Mouse (Mus musculus): ENCODE measurements around the gene Zmynd12. TPM values are rescaled to one million over a fixed set of nuclear protein-coding genes. Genes with fewer than 3 reads are reported as not detected.
A peak's percentile ranks its signal among the peaks of the same experiment; 100 is the strongest.

The Zmynd12 gene
- not detected for total RNA-seq (2021)

DNA sequence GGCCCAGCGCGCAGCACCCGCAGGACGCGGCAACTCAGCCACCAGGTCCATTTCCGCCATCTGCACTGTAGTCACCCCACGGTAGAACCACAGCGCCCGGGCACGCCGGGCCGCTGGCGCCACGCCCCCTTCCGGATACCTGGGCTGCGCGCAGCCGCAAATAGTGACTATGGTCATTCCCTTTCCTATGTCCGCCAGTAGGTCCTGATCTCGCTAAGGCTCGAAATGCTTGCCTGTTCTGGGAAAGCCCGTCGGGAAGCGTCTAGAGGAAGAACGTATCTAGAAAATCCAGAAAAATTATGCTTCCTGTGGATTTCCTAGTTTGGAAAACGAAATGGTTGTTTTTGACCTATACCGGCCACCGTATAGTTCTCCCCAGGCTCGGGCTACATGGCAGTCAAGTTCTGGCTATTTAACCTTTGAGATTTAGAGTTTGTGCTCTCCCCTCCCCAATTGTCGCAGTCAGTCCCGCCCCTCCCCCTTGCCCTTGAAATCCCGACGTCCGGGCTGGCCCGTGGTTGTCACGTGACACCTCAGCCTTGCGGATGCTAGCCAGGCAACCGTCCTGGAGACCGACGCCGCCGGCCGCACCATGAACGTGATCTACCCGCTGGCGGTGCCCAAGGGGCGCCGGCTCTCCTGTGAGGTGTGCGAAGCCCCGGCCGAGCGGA lies at the start of gene Zmynd12, which contains the start of gene Ppcs:
TSS of gene Zmynd12 (plus strand) at position 521 of the 671 bp plus-strand sequence.
TSS of gene Ppcs (minus strand) at position 127 of the 671 bp plus-strand sequence.
- DNase-seq (ENCODE audit: extremely low spot score in 1 of 2, low spot score in 2 of 2) = peak; percentile 83 to 94
- intact Hi-C loops (cut with DNase I) = loop anchor here (5.0 kb wide), 1 partner anchor 40 kb away; no protein-coding TSS in a partner anchor

DNA sequence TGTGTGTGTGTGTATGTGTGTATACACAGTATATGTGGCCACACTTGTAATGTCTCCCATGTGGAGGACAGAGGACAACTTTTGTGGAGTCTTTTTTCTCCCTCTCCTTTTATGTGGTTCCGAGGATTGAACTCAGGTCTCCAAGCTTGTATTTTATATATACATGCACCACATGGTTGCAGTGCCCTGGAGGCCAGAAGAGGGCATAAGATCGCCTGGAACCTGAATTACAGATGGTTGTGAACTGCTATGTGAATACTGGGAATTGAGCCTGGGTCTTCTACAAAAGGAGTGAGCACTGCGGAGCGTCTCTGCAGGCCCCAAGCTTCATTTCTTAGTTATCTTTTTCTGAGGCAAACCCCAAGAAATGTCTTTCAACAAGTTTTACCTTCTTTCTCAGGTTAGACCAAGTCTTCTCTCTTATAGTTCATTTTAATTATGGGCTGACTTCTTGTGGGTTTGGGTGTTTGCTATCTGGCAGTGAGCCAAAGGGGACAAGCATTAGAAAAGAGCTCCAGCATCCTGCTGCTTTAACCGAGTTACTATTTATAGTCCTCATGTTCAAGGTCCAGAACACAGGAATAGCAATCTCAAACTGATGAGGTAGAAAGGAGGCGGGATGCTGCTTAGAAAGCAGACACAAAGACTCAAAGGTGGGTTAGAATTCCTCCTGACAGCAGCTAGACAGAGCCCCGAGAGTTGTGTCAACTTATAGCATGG lies 41.0 kb upstream of the Zmynd12 start:
- DNase-seq (ENCODE audit: extremely low spot score in 1 of 2, low spot score in 2 of 2) = no peak
- intact Hi-C loops (cut with DNase I) = no loop called here

DNA sequence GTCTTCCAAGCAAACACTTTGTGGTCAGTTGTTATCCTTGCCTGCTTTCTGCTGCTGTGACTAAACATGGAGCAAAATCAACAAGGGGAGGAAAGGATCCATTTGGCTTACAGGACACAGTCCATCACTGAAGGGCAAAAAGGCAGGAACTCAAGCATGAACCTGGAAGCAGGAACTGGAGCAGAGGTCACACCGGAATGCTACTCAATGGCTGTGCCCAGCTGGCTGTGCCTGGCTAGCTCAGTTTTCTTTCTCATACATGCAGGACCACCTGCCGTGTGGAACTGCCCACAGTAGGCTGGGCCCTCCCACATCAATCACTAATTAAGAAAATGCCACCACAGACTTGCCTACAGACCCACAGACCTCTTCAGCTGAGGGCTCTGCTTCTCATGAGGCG lies 33.4 kb upstream of the Zmynd12 start:
- intact Hi-C loops (cut with DNase I) = no loop called here
- no peak for DNase-seq (ENCODE audit: extremely low spot score in 1 of 2, low spot score in 2 of 2)

DNA sequence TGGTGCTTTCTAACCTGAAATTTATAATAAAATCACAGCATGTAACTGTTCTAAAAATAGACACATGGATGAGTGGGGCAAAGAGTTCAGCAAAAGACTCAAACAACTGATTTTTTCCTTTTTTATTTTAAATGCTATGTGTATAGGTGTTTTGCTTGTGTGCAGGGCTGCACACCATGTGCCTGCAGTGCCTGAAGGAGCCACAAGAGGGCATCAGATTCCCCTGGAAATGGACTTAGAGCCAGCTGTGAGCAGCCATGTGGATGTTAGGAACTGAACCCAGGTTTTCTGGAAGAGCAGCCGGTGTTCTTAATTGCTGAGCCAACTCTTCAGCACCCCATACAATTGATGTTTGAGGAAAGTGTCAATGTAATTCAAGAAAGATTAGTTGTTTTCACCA lies 32.2 kb upstream of the Zmynd12 start:
- intact Hi-C loops (cut with DNase I) = no loop called here
- no peak for DNase-seq (ENCODE audit: extremely low spot score in 1 of 2, low spot score in 2 of 2)

DNA sequence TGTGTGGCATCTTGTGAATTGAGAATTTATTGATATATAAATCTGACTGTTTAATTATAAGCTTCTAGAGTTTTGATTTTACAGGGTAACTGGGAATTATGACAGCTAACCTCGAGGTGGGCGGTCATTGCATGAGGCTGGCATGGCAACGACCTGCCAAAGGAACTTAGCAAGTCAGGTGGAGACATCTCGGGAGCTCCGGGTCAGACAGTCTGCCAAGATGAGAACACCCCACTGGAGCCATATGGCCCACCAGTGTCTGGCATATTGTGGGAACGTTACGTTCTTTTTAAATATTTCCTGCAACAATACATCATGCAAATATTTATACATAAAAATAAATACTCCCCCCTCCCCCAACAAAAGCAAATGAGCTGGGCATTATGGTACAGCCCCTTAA lies 23.9 kb upstream of the Zmynd12 start:
- intact Hi-C loops (cut with DNase I) = no loop called here
- no peak for DNase-seq (ENCODE audit: extremely low spot score in 1 of 2, low spot score in 2 of 2)

DNA sequence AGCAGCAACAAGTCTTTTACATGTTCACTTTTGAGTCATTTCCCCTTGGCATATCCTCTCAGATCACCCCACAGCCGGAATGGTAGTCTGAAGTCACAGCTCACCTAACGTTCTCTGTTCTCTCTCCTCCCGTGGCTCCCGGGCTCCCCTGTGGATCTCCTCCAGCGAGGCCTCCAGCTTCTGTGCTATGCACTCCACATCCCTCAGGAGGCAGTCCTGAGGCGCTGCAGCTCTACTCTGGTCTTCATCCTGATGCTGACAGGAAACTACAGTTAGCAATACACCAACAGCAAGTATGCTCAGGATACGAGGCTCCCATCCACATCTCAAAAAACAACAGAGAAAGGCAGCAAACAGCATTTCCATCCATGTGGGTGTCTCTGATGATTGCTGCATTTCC lies 21.7 kb upstream of the Zmynd12 start:
- intact Hi-C loops (cut with DNase I) = no loop called here
- DNase-seq (ENCODE audit: extremely low spot score in 1 of 2, low spot score in 2 of 2) = no peak

DNA sequence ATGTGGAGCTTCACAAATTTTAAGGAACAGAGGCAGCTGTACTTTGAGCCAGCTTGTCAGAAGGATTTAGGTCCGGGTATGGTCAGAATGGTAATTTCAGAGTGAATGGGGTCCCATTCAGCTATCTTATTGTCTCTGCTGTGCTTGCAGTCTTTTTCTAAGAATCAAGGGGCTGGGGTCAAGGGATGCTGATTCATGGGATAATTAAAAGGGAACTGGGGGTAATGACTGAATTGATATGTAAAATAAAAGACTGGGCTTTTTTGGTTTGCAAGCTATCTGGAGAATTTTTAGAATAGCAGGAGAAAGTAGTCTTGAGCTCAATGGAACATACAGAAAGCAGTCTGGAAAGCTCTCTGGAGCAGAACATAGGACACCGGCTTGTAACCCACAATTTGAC lies 19.2 kb upstream of the Zmynd12 start:
- no peak for DNase-seq (ENCODE audit: extremely low spot score in 1 of 2, low spot score in 2 of 2)
- intact Hi-C loops (cut with DNase I) = no loop called here

DNA sequence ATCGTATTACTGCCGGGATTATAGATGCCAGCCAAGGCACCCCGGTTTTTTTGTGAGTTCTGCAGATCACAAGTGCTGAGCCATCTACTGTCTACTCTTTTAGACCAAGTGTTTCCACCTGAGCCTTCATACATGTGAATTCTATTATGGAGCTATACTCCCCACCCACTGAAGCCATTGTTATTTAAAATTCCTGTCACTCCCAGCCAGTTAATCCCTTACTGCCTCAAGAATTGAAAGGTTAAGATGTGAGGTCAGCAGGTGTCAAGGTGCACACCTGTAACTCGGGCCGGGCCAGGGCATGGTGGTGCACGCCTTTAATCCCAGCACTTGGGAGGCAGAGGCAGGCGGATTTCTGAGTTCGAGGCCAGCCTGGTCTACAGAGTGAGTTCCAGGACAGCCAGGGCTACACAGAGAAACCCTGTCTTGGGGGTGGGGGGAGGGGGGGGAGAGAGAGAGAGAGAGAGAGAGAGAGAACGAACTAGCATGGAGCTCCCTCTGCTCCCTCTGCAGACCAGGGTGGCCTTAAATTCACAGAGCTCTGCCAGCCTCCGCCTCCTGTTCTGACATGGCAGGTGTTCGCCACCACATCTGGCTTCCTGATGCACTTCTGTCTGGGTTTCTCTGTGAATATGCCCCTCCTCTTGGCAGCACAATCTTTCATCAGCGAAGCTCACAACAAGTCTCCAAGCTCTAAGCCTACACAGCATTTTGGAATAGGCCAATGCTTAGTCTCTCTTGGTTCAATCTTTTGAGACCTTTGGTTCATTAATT lies 10.6 kb upstream of the Zmynd12 start:
- intact Hi-C loops (cut with DNase I) = no loop called here
- no peak for DNase-seq (ENCODE audit: extremely low spot score in 1 of 2, low spot score in 2 of 2)

DNA sequence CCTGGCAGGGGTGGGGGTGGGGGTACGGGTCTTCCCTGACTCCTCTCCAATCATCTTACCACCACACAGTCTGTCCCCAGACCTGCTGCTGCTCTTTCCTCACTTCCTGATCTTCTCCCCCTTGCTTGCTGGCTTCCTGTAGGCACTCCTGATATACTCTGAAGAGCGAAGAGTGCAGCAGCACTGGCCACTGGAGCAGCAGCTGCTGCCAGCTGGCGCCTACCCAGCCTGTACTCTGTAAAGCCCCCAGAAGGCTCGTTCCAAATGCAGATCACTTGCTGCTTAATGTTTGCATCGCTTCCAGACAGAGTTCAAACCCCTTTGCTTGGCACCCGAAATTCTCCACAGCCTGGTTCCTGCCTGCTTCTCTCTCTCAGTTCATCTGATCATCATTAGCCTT lies 9.8 kb upstream of the Zmynd12 start:
- intact Hi-C loops (cut with DNase I) = no loop called here
- DNase-seq (ENCODE audit: extremely low spot score in 1 of 2, low spot score in 2 of 2) = peak in 1 of 2 experiments; percentile 33

DNA sequence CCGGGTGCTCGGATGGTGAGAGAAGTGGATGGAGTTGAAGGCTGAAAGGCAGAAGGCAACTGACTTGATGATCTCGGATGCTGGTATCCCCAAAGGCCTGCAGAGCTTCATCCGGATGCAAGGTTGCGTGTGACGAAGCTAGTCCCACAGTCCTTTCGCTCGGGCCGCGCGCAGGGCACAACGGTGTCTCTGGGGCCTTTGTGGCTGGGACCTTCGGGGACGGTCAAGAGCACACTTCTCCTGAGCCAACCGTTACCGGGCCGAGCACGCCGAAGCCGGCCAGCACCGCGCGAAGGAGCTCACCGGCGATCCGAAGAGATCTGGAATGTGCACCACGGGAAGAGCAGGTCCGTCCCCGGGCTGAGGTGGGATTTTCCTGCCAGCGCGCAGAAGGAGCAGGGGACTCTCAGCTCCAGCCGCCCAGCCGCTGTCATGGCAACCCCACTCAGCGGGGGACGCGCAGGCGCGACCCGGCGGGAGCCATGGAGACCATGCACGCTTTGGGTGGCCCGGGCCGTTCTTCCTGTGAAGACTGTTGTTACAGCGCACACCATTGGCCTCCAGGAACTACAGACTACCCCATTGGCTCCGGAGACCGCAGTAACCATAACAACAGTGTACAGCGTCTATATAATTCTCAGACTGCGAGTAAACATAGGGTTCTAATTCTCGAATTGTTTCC lies 7.4 kb upstream of the Zmynd12 start, which contains the start of gene Ccdc30:
TSS of gene Ccdc30 (minus strand) at position 450 of the 682 bp plus-strand sequence.
- DNase-seq (ENCODE audit: extremely low spot score in 1 of 2, low spot score in 2 of 2) = peak; percentile 95 to 97
- intact Hi-C loops (cut with DNase I) = no loop called here

DNA sequence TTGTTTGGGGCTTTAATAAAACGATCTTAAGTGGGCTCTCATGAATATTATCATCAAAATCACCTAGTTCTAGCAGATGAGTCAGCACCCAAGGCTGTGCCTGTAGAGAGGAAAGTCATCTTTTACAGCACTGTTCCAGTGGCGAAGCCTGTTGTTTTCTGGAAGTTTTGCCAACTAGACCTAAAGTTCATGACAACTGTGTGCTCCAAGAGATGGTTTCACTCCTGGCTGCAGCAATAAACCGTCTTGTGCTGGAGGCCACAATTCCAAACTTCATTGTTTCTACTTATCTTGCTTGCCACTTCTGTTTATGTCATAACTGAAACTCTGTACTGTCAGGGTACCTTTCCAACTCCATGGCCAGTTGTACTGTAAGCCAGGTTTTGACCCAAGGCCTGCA lies 5.3 kb upstream of the Zmynd12 start:
- intact Hi-C loops (cut with DNase I) = no loop called here
- DNase-seq (ENCODE audit: extremely low spot score in 1 of 2, low spot score in 2 of 2) = no peak

DNA sequence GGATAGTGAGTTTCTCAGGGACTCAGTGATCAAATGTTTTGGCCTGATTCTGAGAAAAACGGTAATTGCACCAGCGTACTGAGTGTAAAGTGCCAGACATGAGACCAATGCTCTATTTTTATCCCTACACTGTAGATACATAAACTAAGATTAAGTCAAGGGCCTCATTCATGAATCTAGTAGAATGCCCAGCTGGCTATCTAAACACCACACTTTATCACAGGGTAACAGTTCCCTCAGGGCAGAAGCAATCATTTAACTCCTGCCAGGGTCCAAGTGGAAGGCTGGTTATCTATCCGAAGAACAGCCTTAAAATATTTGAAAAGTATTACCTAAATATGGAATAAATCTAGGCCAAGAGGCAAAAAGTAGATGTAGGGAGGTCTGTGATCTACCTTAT lies 4.7 kb upstream of the Zmynd12 start:
- intact Hi-C loops (cut with DNase I) = no loop called here
- DNase-seq (ENCODE audit: extremely low spot score in 1 of 2, low spot score in 2 of 2) = no peak

DNA sequence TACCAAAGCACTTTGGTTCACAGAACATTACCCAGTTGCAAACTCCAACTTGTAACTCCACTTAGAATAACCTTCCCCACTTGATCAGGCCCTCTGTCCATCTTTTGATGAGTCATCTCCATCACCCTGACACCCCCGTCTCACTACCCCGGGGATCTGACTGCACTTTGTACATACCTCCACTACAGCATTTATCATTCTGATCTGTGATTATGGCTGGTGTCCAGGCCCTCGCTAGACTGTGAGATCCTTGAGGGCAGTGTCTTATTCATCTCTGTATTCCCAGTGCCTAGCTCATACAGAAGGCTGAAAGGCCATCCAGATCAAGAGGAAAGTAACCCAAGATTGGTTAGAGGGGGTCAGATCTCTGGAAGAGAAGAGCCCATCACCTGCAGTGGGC lies 1.4 kb upstream of the Zmynd12 start:
- no peak for DNase-seq (ENCODE audit: extremely low spot score in 1 of 2, low spot score in 2 of 2)
- intact Hi-C loops (cut with DNase I) = loop anchor here (5.0 kb wide), 1 partner anchor 41 kb away; no protein-coding TSS in a partner anchor

DNA sequence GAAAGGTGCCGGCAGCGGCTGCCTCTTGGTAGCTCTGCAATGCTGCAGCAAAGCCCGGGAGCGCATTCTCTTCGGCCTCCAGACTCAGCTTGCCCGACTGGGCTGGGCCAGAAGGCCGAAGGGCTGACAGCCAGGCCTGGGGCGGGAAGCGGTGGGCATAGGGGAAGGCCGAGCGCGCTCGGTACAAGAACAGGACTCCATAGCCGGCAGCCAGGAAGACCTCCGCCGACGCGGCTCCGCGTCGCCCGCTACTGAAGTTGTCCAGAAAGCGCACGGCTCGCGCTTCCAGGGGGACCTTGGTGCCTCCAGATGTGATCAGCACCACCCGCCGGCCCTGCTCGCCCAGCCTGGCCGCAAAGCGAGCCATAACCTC lies 707 bp upstream of the Zmynd12 start:
- intact Hi-C loops (cut with DNase I) = loop anchor here (5.0 kb wide), 1 partner anchor 40 kb away; no protein-coding TSS in a partner anchor

DNA sequence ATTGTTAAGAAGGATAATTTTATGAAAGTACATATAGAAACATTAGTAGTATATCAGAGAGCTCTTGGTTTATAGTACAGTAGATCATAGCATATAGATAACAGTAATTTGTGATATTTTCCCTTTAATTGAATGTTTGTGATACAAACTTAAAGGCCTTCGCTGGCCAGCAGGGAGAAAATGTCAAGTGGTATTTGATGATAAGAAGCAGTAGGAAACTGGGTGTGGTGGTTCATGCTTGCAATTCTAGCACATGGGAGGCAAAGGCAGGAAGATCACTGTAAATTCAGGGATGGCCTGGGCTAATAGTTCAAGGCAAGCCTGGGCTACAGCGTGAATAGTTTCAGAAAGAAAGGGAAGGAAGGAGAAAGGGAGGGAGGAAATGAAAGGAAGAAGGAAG lies 2.5 kb downstream of the Zmynd12 start:
- DNase-seq (ENCODE audit: extremely low spot score in 1 of 2, low spot score in 2 of 2) = no peak
- intact Hi-C loops (cut with DNase I) = no loop called here

More for the DNA sequence above, 707 bp upstream of the Zmynd12 start:
- peak in 1 of 2 experiments; percentile 61 for DNase-seq (ENCODE audit: extremely low spot score in 1 of 2, low spot score in 2 of 2)

DNA sequence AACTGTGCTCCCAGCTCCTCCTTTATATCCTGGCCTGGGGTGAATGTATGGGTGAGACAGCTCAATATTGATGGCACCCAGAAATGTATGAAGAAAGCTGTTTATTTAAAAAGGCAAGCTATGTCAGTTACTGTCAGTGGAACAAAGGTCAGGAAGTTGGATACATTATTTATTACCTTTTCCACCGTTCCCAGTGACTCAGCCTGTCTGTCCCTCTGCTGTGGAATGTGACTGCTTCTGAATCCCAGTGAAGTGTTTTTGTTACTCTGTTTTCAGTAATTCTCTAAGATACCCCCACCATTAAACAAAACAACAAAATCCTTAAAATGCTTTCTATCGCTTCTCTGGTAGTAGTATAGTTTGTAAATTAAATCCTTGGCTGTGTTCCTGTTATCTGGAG lies 3.0 kb downstream of the Zmynd12 start:
- intact Hi-C loops (cut with DNase I) = no loop called here
- no peak for DNase-seq (ENCODE audit: extremely low spot score in 1 of 2, low spot score in 2 of 2)

DNA sequence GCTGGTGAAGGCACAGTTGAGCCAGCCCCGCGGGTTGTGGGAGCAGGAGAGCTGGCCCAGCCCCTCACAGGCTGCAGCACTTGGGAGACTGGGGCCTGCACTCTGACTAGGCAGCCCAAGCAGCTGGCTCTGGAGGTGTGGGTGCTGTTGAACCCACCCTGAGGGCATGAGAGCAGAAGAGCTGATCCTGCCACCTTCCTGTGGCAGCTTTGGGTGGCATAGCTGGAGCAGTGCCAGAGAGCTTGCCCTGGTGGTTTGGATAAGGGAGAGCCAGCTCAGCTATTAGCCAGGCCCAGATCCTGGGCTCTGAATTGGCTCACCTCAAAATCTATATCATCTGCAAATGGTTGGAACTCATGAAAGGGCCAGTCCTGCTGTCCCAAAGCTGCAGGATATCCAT lies 5.1 kb downstream of the Zmynd12 start:
- no peak for DNase-seq (ENCODE audit: extremely low spot score in 1 of 2, low spot score in 2 of 2)
- intact Hi-C loops (cut with DNase I) = no loop called here

DNA sequence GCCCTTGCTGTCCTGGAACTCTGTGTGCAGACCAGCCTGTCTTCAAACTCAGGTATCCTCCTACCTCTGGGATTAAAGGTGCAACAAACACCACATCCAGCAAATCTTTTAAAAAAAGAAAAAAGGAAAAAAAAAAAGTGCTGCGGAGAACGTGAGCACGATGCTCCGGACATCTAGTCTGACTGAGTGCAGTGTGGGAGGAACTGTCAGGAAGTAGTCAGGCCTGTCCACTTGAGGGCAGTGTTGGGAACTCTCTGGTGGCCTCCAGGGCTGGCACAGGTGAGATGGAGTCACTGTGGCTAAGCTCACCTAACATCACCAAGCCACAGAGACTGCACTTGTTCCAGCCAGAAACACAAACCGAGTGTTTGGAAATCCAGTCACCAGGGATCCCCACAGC lies 8.1 kb downstream of the Zmynd12 start:
- intact Hi-C loops (cut with DNase I) = no loop called here
- DNase-seq (ENCODE audit: extremely low spot score in 1 of 2, low spot score in 2 of 2) = peak in 1 of 2 experiments; percentile 46

DNA sequence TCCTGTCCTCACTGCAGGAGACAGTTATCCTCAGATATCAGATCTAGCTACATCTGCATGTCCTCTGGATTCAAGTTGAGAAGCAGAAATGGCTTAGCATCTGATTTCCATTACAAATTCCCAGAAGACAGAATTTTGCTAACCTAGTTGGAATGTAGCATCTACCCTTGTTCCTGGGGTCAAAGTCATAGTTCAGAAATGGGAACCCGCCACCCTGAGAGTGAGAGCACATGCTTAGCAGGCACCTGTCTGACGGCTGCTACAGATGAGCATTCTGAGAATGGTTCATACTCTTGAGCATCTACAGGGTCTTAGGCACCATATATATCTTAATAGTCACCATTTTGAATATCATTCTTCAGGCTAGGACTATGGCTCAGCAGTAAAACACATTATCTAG lies 15.3 kb downstream of the Zmynd12 start:
- DNase-seq (ENCODE audit: extremely low spot score in 1 of 2, low spot score in 2 of 2) = no peak
- intact Hi-C loops (cut with DNase I) = no loop called here
